Comparison of ENCODE assay signal across 20 mouse cellular contexts in the genomic region with DNA sequence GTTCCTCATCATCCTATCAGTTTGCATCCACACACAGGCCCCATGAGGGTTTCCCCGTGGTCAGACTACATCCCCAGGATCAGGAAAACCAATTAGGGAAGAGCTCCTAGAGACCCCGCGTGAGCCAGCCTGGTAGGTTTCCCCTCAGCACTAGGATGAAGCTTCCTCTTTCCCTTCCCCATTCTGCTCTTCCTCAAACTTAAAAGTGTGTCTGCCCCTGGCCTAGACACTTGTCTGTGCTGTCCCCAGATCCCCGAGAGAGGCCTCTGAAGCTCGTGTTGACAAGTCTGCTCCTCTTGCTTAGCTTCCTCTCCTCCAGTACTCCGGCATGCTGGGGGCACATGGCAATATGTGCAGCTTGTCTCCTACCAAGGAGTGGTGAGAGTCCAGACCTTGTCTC. TPM values are rescaled to one million over a fixed set of nuclear protein-coding genes. Genes with fewer than 3 reads are reported as not detected.
DNase-seq lines count a peak whose midpoint lies in the region; ATAC-seq and TF ChIP-seq lines count a peak whose summit lies in the region.
"Had no signal": no experiment of that assay in that cellular context is flagged by ENCODE, and none has a peak within 500 bp of the region (broad histone marks: within the 10 kb centered on the region; RNA-seq: fewer than 3 reads in every experiment).

No protein-coding gene starts in this region.

- no peak for TF ChIP-seq POLR2A in liver, adult 2 months (IDR thresholded peaks at IDR 0.05; ENCODE audit: extremely low read depth, insufficient read depth, low read length)

- H3K4me1 ChIP-seq in liver, adult 2 months (ENCODE audit: control insufficient read depth, insufficient read depth, low read length), result peaks cover 32% of the 10 kb centered on the region
- H3K4me1 ChIP-seq in liver, embryonic 11.5 days (replicated peaks; ENCODE audit: control insufficient read depth, insufficient read depth, low read length), result peaks cover 18% of the 10 kb centered on the region
- H3K4me1 ChIP-seq in midbrain, embryonic 14.5 days (ENCODE audit: control insufficient read depth, insufficient read depth, low read length), result peaks cover 16% of the 10 kb centered on the region

- peak overlapping the region; percentile 76 for H3K27ac ChIP-seq in liver, adult 2 months (replicated peaks; ENCODE audit: insufficient read depth, low read depth, low read length)
- no peak overlapping the region for H3K27ac ChIP-seq in liver, embryonic 11.5 days (ENCODE audit: low read depth, low read length)
- H3K27ac ChIP-seq in macrophage, result peak overlapping the region; percentile 76
- no peak overlapping the region for H3K27ac ChIP-seq in midbrain, embryonic 14.5 days (replicated peaks; ENCODE audit: low read depth, low read length)
- H3K27ac ChIP-seq: embryonic facial prominence, embryonic 12.5 days; midbrain, embryonic 10.5 days had no signal

- H3K79me2 ChIP-seq in liver, adult 2 months (ENCODE audit: control insufficient read depth, insufficient read depth, low read length), result peaks cover 7% of the 10 kb centered on the region; the same call in 1 of the 2 replicates
- H3K79me2 ChIP-seq in macrophage (ENCODE audit: inconsistent target), result peaks cover 58% of the 10 kb centered on the region

- no peak overlapping the region for H3K4me2 ChIP-seq in liver, embryonic 11.5 days
- no peak overlapping the region for H3K4me2 ChIP-seq in midbrain, embryonic 14.5 days (ENCODE audit: low read length)
- H3K4me2 ChIP-seq: embryonic facial prominence, embryonic 12.5 days; heart, embryonic 11.5 days had no signal

- no peak overlapping the region for H3K4me3 ChIP-seq in liver, adult 2 months (ENCODE audit: insufficient read depth, low read depth, low read length)
- no peak overlapping the region for H3K4me3 ChIP-seq in liver, embryonic 11.5 days (ENCODE audit: low read depth, low read length)
- H3K4me3 ChIP-seq in macrophage (ENCODE audit: inconsistent target), result no peak overlapping the region
- H3K4me3 ChIP-seq in midbrain, embryonic 14.5 days (replicated peaks; ENCODE audit: low read depth, low read length), result no peak overlapping the region
- H3K4me3 ChIP-seq: embryonic facial prominence, embryonic 12.5 days; midbrain, embryonic 10.5 days had no signal

- TF ChIP-seq CTCF in liver, adult 2 months (IDR thresholded peaks at IDR 0.05; ENCODE audit: low read depth, low read length), result no peak

- H3K9me3 ChIP-seq in liver, embryonic 11.5 days (ENCODE audit: control insufficient read depth, low read length), result no peaks in the 10 kb centered on the region
- H3K9me3 ChIP-seq in midbrain, embryonic 14.5 days (ENCODE audit: control insufficient read depth, low read length), result no peaks in the 10 kb centered on the region
- H3K9me3 ChIP-seq: embryonic facial prominence, embryonic 12.5 days; midbrain, embryonic 10.5 days had no signal

- 72% methylated on average over 6 of the region's 6 CpGs for WGBS in liver, adult 2 months
- 75% methylated on average over 6 of the region's 6 CpGs for WGBS in liver, embryonic 11.5 days
- WGBS in macrophage (ENCODE audit: missing documents), result 0% methylated on average over 6 of the region's 6 CpGs
- 93% methylated on average over 6 of the region's 6 CpGs for WGBS in midbrain, embryonic 14.5 days

- peak overlapping the region; percentile 55 for H3K9ac ChIP-seq in liver, adult 2 months (ENCODE audit: low read depth, low read length)
- no peak overlapping the region for H3K9ac ChIP-seq in liver, embryonic 11.5 days (ENCODE audit: low read depth, low read length)
- no peak overlapping the region for H3K9ac ChIP-seq in midbrain, embryonic 14.5 days (replicated peaks; ENCODE audit: low read length)
- H3K9ac ChIP-seq: embryonic facial prominence, embryonic 12.5 days had no signal

- DNase-seq in adrenal gland, postnatal 14 days, result peak; percentile 13
- no peak for DNase-seq in adrenal gland, postnatal 4 days (ENCODE audit: low spot score in 2 of 2)
- DNase-seq in liver, adult 2 months (ENCODE audit: extremely low read depth, low read depth, low spot score), result no peak
- DNase-seq in liver, embryonic 11.5 days (ENCODE audit: low spot score), result no peak
- peak; percentile 20 for DNase-seq in MEL-GATA-1-ER (ENCODE audit: extremely low read depth, low read depth)
- no peak for DNase-seq in midbrain, embryonic 14.5 days
- DNase-seq: cerebellum, postnatal 36 days; gastrocnemius, postnatal 14 days; lung, adult 2 months; right cerebral cortex, postnatal 25 days had no signal

- H3K27me3 ChIP-seq in liver, adult 2 months (ENCODE audit: control insufficient read depth, insufficient read depth, low read length), result no peaks in the 10 kb centered on the region
- H3K27me3 ChIP-seq in liver, embryonic 11.5 days (replicated peaks; ENCODE audit: control insufficient read depth, insufficient read depth, low read length), result no peaks in the 10 kb centered on the region
- no peaks in the 10 kb centered on the region for H3K27me3 ChIP-seq in midbrain, embryonic 14.5 days (ENCODE audit: control insufficient read depth, insufficient read depth, low read length)
- H3K27me3 ChIP-seq: embryonic facial prominence, embryonic 12.5 days had no signal

- no peak for ATAC-seq in liver, embryonic 11.5 days (replicated peaks; ENCODE audit: low FRiP score)
- ATAC-seq in CD4-positive, CD25-positive, alpha-beta regulatory T cell, adult 4 months, result no peak
- no peak for ATAC-seq in midbrain, embryonic 14.5 days (ENCODE audit: low FRiP score, low TSS enrichment)

- peaks cover 26% of the 10 kb centered on the region for H3K36me3 ChIP-seq in liver, adult 2 months (ENCODE audit: control insufficient read depth, insufficient read depth, low read length)
- peaks cover 26% of the 10 kb centered on the region for H3K36me3 ChIP-seq in liver, embryonic 11.5 days (ENCODE audit: control insufficient read depth, insufficient read depth, low read length)
- H3K36me3 ChIP-seq in macrophage (ENCODE audit: inconsistent target), result peaks cover 47% of the 10 kb centered on the region
- peaks cover 66% of the 10 kb centered on the region for H3K36me3 ChIP-seq in midbrain, embryonic 14.5 days (ENCODE audit: control insufficient read depth, insufficient read depth, low read length)

RNA-seq across cellular contexts. Expression of gene Usf2, which starts 3.1 kb away (rescaled TPM):
- 111 and 115 TPM in 2 replicates for total RNA-seq in adrenal gland, postnatal 14 days (2021)
- 100 to 1,000 TPM; 113 to 125 TPM for total RNA-seq in adrenal gland, postnatal 4 days (2021)
- 40.5 and 55.1 TPM in 2 replicates for total RNA-seq in liver, adult 2 months (2014; rRNA removed)
- polyA plus RNA-seq in liver, adult 2 months (2012; rRNA removed), result 160 and 161 TPM in 2 replicates
- polyA plus RNA-seq in liver, embryonic 11.5 days (2014; fragmentation: Nextera tagmentation; extraction: Ambion mirVana), result 17.8 and 19.9 TPM in 2 replicates
- total RNA-seq in macrophage (2018; cell fraction: chromatin; rRNA removed), result 100 to 1,000 TPM in 2 of 26 experiments, 10 to 100 TPM in 23, 1 to 10 TPM in 1; 9.6 to 120 (median 58.3) TPM
- total RNA-seq in macrophage (2018; cell fraction: cytosol; rRNA removed), result 100 to 1,000 TPM in 7 of 26 experiments, 10 to 100 TPM in 19; 58.2 to 140 (median 84.1) TPM
- total RNA-seq in macrophage (2018; cell fraction: nucleus; rRNA removed), result 10 to 100 TPM; 20.6 to 90.4 (median 46.9) TPM
- 95.7 to 263 TPM (median 152 TPM) in 3 replicates for polyA plus RNA-seq in macrophage (2018)
- polyA plus RNA-seq in CD4-positive, CD25-positive, alpha-beta regulatory T cell, adult 4 months (2017; shearing (Covaris generic)), result 10 to 100 TPM; 11.0 to 16.0 TPM
- 26.2 and 30.4 TPM in 2 replicates for polyA plus RNA-seq in midbrain, embryonic 14.5 days (2014; fragmentation: Nextera tagmentation; extraction: Ambion mirVana)

RNA-seq across cellular contexts. Expression of gene Hamp, which starts 9.6 kb away (rescaled TPM):
- total RNA-seq in adrenal gland, postnatal 14 days (2021), result 4.3 TPM in 1 of 2 replicates, not detected in the other
- 10 to 100 TPM in 1 of 2 experiments, 1 to 10 TPM in 1; 2.3 to 36.9 TPM for total RNA-seq in adrenal gland, postnatal 4 days (2021)
- total RNA-seq in liver, adult 2 months (2014; rRNA removed), result 1,191 and 3,227 TPM in 2 replicates
- polyA plus RNA-seq in liver, adult 2 months (2012; rRNA removed), result 8,217 and 12,671 TPM in 2 replicates
- not detected in 2 replicates for polyA plus RNA-seq in liver, embryonic 11.5 days (2014; fragmentation: Nextera tagmentation; extraction: Ambion mirVana)
- not detected for total RNA-seq in macrophage (2018; cell fraction: chromatin; rRNA removed)
- 1 to 10 TPM in 1 of 26 experiments, under 1 TPM in 1, not detected in 24; 0.61 to 2.6 TPM for total RNA-seq in macrophage (2018; cell fraction: cytosol; rRNA removed)
- total RNA-seq in macrophage (2018; cell fraction: nucleus; rRNA removed), result 1 to 10 TPM in 1 of 26 experiments, not detected in 25; 2.6 TPM
- not detected in 3 replicates for polyA plus RNA-seq in macrophage (2018)
- polyA plus RNA-seq in CD4-positive, CD25-positive, alpha-beta regulatory T cell, adult 4 months (2017; shearing (Covaris generic)), result not detected
- polyA plus RNA-seq in midbrain, embryonic 14.5 days (2014; fragmentation: Nextera tagmentation; extraction: Ambion mirVana), result not detected in 2 replicates
- total RNA-seq: gastrocnemius, postnatal 14 days; hematopoietic stem cell, adult 5-6 weeks; layer of hippocampus, adult 18-20 months; left cerebral cortex, postnatal 25 days had no signal
- polyA plus RNA-seq: embryonic facial prominence, embryonic 12.5 days; heart, embryonic 11.5 days; kidney, embryonic 14.5 days; midbrain, embryonic 10.5 days; urinary bladder, adult 2 months had no signal

RNA-seq across cellular contexts. Expression of gene Lsr, which starts 19.8 kb away (rescaled TPM):
- total RNA-seq in adrenal gland, postnatal 14 days (2021), result 6.7 and 19.9 TPM in 2 replicates
- total RNA-seq in adrenal gland, postnatal 4 days (2021), result 10 to 100 TPM; 15.2 to 17.6 TPM
- 75.7 and 86.7 TPM in 2 replicates for total RNA-seq in liver, adult 2 months (2014; rRNA removed)
- polyA plus RNA-seq in liver, adult 2 months (2012; rRNA removed), result 289 and 362 TPM in 2 replicates
- polyA plus RNA-seq in liver, embryonic 11.5 days (2014; fragmentation: Nextera tagmentation; extraction: Ambion mirVana), result 39.7 and 43.0 TPM in 2 replicates
- total RNA-seq in macrophage (2018; cell fraction: chromatin; rRNA removed), result 1 to 10 TPM in 5 of 26 experiments, under 1 TPM in 15, not detected in 6; 0.33 to 1.3 (median 0.70) TPM
- under 1 TPM; 0.19 to 0.68 (median 0.42) TPM for total RNA-seq in macrophage (2018; cell fraction: cytosol; rRNA removed)
- 1 to 10 TPM in 12 of 26 experiments, under 1 TPM in 14; 0.34 to 2.3 (median 0.92) TPM for total RNA-seq in macrophage (2018; cell fraction: nucleus; rRNA removed)
- 0.29 to 2.2 TPM (median 0.38 TPM) in 3 replicates for polyA plus RNA-seq in macrophage (2018)
- 1 to 10 TPM; 1.8 to 2.6 TPM for polyA plus RNA-seq in CD4-positive, CD25-positive, alpha-beta regulatory T cell, adult 4 months (2017; shearing (Covaris generic))
- 9.9 and 15.6 TPM in 2 replicates for polyA plus RNA-seq in midbrain, embryonic 14.5 days (2014; fragmentation: Nextera tagmentation; extraction: Ambion mirVana)

RNA-seq across cellular contexts. Expression of gene Fam187b, which starts 20.1 kb away (rescaled TPM):
- total RNA-seq in adrenal gland, postnatal 14 days (2021), result 0.34 and 1.1 TPM in 2 replicates
- total RNA-seq in adrenal gland, postnatal 4 days (2021), result under 1 TPM; 0.68 to 0.98 TPM
- total RNA-seq in liver, adult 2 months (2014; rRNA removed), result 2.4 and 3.0 TPM in 2 replicates
- polyA plus RNA-seq in liver, adult 2 months (2012; rRNA removed), result 3.7 and 3.9 TPM in 2 replicates
- polyA plus RNA-seq in liver, embryonic 11.5 days (2014; fragmentation: Nextera tagmentation; extraction: Ambion mirVana), result 3.2 and 4.1 TPM in 2 replicates
- 1 to 10 TPM in 7 of 26 experiments, under 1 TPM in 7, not detected in 12; 0.47 to 2.1 (median 1.0) TPM for total RNA-seq in macrophage (2018; cell fraction: chromatin; rRNA removed)
- total RNA-seq in macrophage (2018; cell fraction: cytosol; rRNA removed), result 1 to 10 TPM in 1 of 26 experiments, under 1 TPM in 17, not detected in 8; 0.10 to 1.0 (median 0.26) TPM
- total RNA-seq in macrophage (2018; cell fraction: nucleus; rRNA removed), result 1 to 10 TPM in 5 of 26 experiments, under 1 TPM in 13, not detected in 8; 0.26 to 2.4 (median 0.68) TPM
- 0.21 to 0.26 TPM in 2 of 3 replicates, not detected in the other for polyA plus RNA-seq in macrophage (2018)
- polyA plus RNA-seq in CD4-positive, CD25-positive, alpha-beta regulatory T cell, adult 4 months (2017; shearing (Covaris generic)), result 1 to 10 TPM; 1.2 to 1.5 TPM
- polyA plus RNA-seq in midbrain, embryonic 14.5 days (2014; fragmentation: Nextera tagmentation; extraction: Ambion mirVana), result 0.36 and 0.37 TPM in 2 replicates
- total RNA-seq: hematopoietic stem cell, adult 5-6 weeks; left cerebral cortex, postnatal 25 days had no signal

RNA-seq across cellular contexts. Expression of gene Hamp2, which starts 29.0 kb away (rescaled TPM):
- 6.5 TPM in 1 of 2 replicates, not detected in the other for total RNA-seq in adrenal gland, postnatal 14 days (2021)
- 10 to 100 TPM in 1 of 2 experiments, under 1 TPM in 1; 0.84 to 12.5 TPM for total RNA-seq in adrenal gland, postnatal 4 days (2021)
- 445 and 548 TPM in 2 replicates for total RNA-seq in liver, adult 2 months (2014; rRNA removed)
- 6,798 and 9,385 TPM in 2 replicates for polyA plus RNA-seq in liver, adult 2 months (2012; rRNA removed)
- not detected in 2 replicates for polyA plus RNA-seq in liver, embryonic 11.5 days (2014; fragmentation: Nextera tagmentation; extraction: Ambion mirVana)
- not detected for total RNA-seq in macrophage (2018; cell fraction: chromatin; rRNA removed)
- not detected for total RNA-seq in macrophage (2018; cell fraction: cytosol; rRNA removed)
- total RNA-seq in macrophage (2018; cell fraction: nucleus; rRNA removed), result not detected
- not detected in 3 replicates for polyA plus RNA-seq in macrophage (2018)
- not detected for polyA plus RNA-seq in CD4-positive, CD25-positive, alpha-beta regulatory T cell, adult 4 months (2017; shearing (Covaris generic))
- not detected in 2 replicates for polyA plus RNA-seq in midbrain, embryonic 14.5 days (2014; fragmentation: Nextera tagmentation; extraction: Ambion mirVana)
- total RNA-seq: gastrocnemius, postnatal 14 days; hematopoietic stem cell, adult 5-6 weeks; layer of hippocampus, adult 18-20 months; left cerebral cortex, postnatal 25 days had no signal
- polyA plus RNA-seq: embryonic facial prominence, embryonic 12.5 days; heart, embryonic 11.5 days; kidney, embryonic 14.5 days; midbrain, embryonic 10.5 days; urinary bladder, adult 2 months had no signal

Comparison
In these comparisons a context has a peak if more than half of its experiments do, and no peak if none do; other contexts are left out.
1. DNase-seq: peak in adrenal gland, postnatal 14 days (single experiment) and MEL-GATA-1-ER (single experiment); none in adrenal gland, postnatal 4 days (0 of 2), liver, adult 2 months (single experiment), liver, embryonic 11.5 days (single experiment) and midbrain, embryonic 14.5 days (single experiment).
2. H3K27ac ChIP-seq: peak in liver, adult 2 months (single experiment) and macrophage (single experiment); none in liver, embryonic 11.5 days (single experiment) and midbrain, embryonic 14.5 days (single experiment).
3. RNA of gene Hamp, which starts 9.6 kb away (polyA plus RNA-seq): 8,217 to 12,671 TPM in liver, adult 2 months; not detected in liver, embryonic 11.5 days, not detected in macrophage, not detected in CD4-positive, CD25-positive, alpha-beta regulatory T cell, adult 4 months and not detected in midbrain, embryonic 14.5 days; every median in the first group is over 1,000 times any median in the second.